Mouse (Mus musculus) midbrain, embryonic 13.5 days (tissue): ENCODE results near the gene Cbr1. TPM values are rescaled to one million over a fixed set of nuclear protein-coding genes. Genes with fewer than 3 reads are reported as not detected.
A peak's percentile ranks its signal among the peaks of the same experiment; 100 is the strongest.

Source experiments
- ATAC-seq: fragments of 200-750 bp; cut with Nextera tagmentation; 2 replicates; pipeline ENCODE4 v1.8.0; 2017; ENCODE audit warnings: mild to moderate bottlenecking, moderate TSS enrichment, moderate library complexity
- H3K27ac ChIP-seq: fragments of 300-500 bp; sonication (generic); 2 replicates; pipeline ENCODE4 v1.5.1; 2015; ENCODE audit warnings: inconsistent platforms, mild to moderate bottlenecking, moderate library complexity
- H3K27me3 ChIP-seq: fragments of 300-500 bp; sonication (generic); 2 replicates; pipeline ENCODE4 v1.6.1; 2015; ENCODE audit warnings: mild to moderate bottlenecking, inconsistent platforms
- H3K36me3 ChIP-seq: fragments of 300-500 bp; sonication (generic); 2 replicates; pipeline ENCODE4 v1.6.1; 2015; ENCODE audit warnings: mild to moderate bottlenecking, inconsistent platforms
- H3K4me1 ChIP-seq: fragments of 300-500 bp; sonication (generic); replicated peaks from 2 replicates; pipeline ENCODE4 v1.6.1; 2015; ENCODE audit warnings: inconsistent platforms
- H3K4me2 ChIP-seq: fragments of 300-500 bp; sonication (generic); replicated peaks from 2 replicates; pipeline ENCODE4 v1.6.1; 2015; ENCODE audit warnings: moderate library complexity, mild to moderate bottlenecking, inconsistent platforms
- H3K4me3 ChIP-seq: fragments of 300-500 bp; sonication (generic); replicated peaks from 2 replicates; pipeline ENCODE4 v1.5.1; 2015; ENCODE audit warnings: mild to moderate bottlenecking, inconsistent platforms
- H3K9ac ChIP-seq: fragments of 300-500 bp; sonication (generic); replicated peaks from 2 replicates; pipeline ENCODE4 v1.6.1; 2015; ENCODE audit warnings: mild to moderate bottlenecking, inconsistent platforms
- H3K9me3 ChIP-seq: fragments of 300-500 bp; sonication (generic); 2 replicates; pipeline ENCODE4 v1.6.1; 2016; ENCODE audit warnings: mild to moderate bottlenecking, inconsistent platforms
- WGBS: fragments of 180-500 bp; shearing (Covaris S2); methylation state at CpG from one replicate; pipeline ENCODE4 v1.1.7; 2015; 5-methylcytosine and 5-hydroxymethylcytosine counted together
- polyA plus RNA-seq: library from polyadenylated mRNA; unstranded; fragments of >200 nt; fragmentation: Nextera tagmentation; extraction: Ambion mirVana; gene quantifications from 2 replicates; pipeline ENCODE4 v1.2.1, GENCODE M21; 2015

The Cbr1 gene
- polyA plus RNA-seq = 156 and 157 TPM in 2 replicates

DNA sequence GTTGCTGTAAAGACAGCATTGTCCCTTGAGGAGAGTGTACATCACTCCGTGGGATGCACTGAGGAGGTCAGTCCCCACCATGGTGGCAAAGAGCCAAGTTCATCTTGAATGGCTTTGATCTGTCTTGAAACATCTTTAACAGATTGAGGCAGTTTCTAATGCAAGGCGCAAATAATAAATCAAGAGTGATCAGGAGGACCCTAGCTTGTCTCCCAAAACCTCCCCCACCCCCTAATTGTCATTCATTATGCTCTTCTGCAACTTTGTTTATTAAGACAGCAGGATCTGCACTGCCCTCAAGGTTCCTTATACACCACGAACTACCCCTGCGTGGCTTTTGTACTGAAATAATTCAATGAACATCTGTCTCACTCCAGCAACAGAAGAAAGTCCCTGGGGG, at the start of gene Cbr1:
Gene Cbr1 (plus strand): TSS at position 301 of the 400 bp plus-strand sequence.
- peak within 1 kb of the TSS; percentile 73 for H3K4me2 ChIP-seq
- peaks cover 14% of the 10 kb centered on the region for H3K36me3 ChIP-seq
- no peak for ATAC-seq
- H3K27me3 ChIP-seq = 0 out of 2 replicates have a peak, but pooled peaks cover 5% of the 10 kb centered on the region
- peak within 1 kb of the TSS; percentile 64 for H3K9ac ChIP-seq
- peak within 1 kb of the TSS; percentile 93 for H3K27ac ChIP-seq
- peaks cover 38% of the 10 kb centered on the region for H3K4me1 ChIP-seq
- no peaks in the 10 kb centered on the region for H3K9me3 ChIP-seq
- H3K4me3 ChIP-seq = peak within 1 kb of the TSS; percentile 49
- WGBS = 59% methylated on average over 4 of the region's 4 CpGs

DNA sequence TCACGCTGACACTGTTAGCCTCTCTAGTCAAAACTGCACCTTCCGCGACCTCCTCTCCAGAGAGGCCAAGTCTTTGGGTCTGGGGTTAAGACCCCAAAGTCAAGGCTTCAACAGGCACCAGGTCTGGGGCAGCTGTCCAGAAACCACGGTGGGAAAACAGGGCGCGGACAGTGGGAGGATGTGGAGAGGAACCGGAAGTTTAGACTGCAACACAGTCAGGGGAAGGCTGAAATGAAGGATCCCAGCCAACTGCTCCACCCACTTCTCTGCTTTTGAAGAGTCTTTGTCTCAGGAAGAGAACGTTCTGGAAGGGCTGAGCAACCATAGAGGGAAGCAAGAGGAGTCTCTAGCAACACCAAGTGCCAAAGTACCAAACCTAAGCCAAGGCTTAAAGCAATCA, 48.0 kb upstream of the Cbr1 start:
- Histone ChIP-seq H3K4me2 (no peak overlapping the region), H3K27ac (no peak overlapping the region), H3K4me3 (no peak overlapping the region), H3K27me3 (no peaks in the 10 kb centered on the region), H3K4me1 (peaks cover 3% of the 10 kb centered on the region; the same call in 1 of the 2 replicates), H3K9ac (no peak overlapping the region), H3K9me3 (no peaks in the 10 kb centered on the region), H3K36me3 (no peaks in the 10 kb centered on the region)
- 75% methylated on average over 8 of the region's 8 CpGs for WGBS
- ATAC-seq = no peak

DNA sequence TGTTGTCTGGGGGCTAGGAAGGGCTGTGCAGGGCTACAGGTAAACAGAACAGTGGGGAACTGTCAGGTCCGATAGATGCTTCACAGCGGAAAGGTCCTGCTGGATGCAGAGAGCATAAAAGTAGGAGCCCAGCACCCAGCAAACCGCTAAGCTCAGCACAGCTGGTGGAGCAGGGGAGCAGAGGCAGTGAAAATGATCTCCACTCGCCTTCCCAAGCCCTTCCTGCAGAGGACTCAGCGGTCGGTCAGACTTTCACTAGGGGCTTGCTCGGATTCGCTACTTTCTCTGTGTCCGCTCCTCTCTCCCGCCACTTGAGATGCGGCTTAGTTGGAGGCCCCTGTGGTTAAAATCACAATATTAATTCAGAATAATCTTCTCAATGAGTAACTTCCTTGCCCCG, 47.2 kb upstream of the Cbr1 start:
- Histone ChIP-seq H3K27ac (no peak overlapping the region), H3K4me2 (peak overlapping the region; percentile 17; the same call in 1 of the 2 replicates), H3K36me3 (no peaks in the 10 kb centered on the region), H3K9ac (no peak overlapping the region), H3K4me3 (no peak overlapping the region), H3K27me3 (no peaks in the 10 kb centered on the region), H3K9me3 (no peaks in the 10 kb centered on the region), H3K4me1 (peaks cover 3% of the 10 kb centered on the region; the same call in 1 of the 2 replicates)
- no peak for ATAC-seq
- WGBS = 15% methylated on average over 12 of the region's 12 CpGs

DNA sequence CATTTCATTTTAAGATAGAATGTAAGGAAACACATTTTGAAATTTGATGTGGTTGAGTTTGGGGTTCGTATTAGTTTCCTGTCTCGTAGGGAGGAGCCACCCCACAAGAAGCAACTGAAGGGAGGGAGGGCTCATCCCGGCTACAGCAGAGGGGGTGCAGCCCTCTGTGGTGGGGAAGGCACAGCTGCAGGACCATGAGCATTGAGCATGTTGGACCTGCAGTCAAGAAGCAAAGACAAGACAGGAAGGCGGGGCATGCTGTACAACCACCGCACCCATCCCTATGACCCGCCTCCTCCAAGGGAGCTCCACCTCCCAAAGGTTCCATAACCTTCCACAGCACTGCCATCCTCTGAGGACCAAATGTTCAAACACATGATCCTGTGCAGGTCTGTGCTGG, 33.3 kb upstream of the Cbr1 start:
- Histone ChIP-seq H3K36me3 (no peaks in the 10 kb centered on the region), H3K4me3 (no peak overlapping the region), H3K27me3 (no peaks in the 10 kb centered on the region), H3K4me1 (no peaks in the 10 kb centered on the region), H3K4me2 (no peak overlapping the region), H3K27ac (no peak overlapping the region), H3K9me3 (no peaks in the 10 kb centered on the region), H3K9ac (no peak overlapping the region)
- WGBS = 96% methylated on average over 6 of the region's 6 CpGs
- no peak; the same call in 1 of the 2 replicates for ATAC-seq

DNA sequence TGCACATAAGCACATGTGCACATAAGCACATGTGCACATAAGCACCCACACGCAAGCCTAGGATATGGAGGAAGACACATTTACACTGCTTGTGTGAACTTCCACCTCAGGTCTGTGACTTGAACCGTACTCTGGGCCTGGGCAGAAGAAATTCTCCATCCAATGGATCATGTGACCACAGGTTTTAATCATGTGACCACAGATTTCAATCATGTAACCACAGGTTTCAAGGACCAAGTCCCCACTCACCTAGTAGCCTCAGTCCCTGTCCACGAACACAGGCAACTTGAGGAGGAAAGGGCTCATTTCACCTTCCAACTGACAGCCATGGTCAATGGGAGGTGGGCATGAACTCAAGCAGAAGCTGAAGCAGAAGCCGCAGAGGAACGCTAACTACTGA, 32.2 kb upstream of the Cbr1 start:
- no peak overlapping the region for H3K4me3 ChIP-seq
- no peak overlapping the region for H3K27ac ChIP-seq
- no peak overlapping the region for H3K9ac ChIP-seq
- H3K9me3 ChIP-seq = no peaks in the 10 kb centered on the region
- H3K4me1 ChIP-seq = no peaks in the 10 kb centered on the region
- ATAC-seq = no peak
- H3K27me3 ChIP-seq = no peaks in the 10 kb centered on the region
- no peaks in the 10 kb centered on the region for H3K36me3 ChIP-seq
- WGBS = 96% methylated on average over 5 of the region's 5 CpGs
- H3K4me2 ChIP-seq = no peak overlapping the region

DNA sequence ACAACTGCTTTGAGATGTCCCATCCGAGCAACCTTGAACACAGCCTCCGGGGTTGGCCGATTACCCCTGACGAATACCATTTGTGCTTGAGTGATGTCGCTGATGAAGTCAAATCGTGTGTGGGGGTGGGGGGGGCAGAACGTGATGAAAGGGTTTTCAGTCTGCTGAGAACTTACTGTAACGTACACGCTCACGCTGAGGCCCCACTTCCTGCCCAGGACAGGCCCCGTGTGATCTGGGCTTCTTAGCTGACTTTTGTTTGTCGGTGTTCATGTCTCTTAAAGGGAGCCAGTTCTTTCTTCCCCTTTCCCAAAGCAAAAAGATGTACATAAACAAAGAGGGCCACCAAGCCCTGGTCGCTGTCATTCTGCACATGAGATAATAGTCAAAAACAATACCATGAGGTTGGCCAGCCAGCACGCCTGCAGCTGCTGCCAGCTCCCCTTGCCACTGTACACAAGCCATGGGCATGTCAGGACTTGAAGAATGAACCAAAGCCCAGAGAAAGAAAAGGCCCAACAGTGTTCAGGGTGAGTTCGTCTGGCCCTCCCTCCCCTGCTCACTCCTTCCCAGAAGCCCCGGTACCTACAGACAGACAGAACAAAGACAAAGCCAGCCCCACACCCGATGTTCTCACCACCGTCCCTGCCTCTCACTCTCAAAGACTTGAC, 31.0 kb upstream of the Cbr1 start:
- WGBS = 61% methylated on average over 18 of the region's 18 CpGs
- 0 out of 2 replicates have a peak, but pooled peaks have one; percentile 20 for ATAC-seq

DNA sequence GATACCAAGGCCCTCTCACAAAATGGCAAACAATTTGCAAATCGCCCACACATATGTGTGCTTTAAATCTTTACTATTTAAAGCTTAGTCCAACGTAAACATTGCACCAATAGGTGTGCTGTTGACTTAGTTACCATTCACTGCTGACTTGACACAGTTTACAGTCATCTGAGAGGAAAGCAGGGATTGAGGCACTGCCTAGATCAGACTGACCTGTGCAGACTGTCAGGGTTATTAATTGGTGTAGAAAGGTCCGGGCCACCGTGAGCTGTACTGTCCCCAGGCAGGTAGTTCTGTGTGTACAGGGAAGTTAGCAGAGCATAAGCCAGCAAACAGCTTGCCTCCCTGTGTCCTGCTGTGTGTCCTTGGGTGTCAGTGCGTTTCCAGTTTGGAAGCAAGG, 30.1 kb upstream of the Cbr1 start:
- H3K4me3 ChIP-seq = no peak overlapping the region
- H3K4me2 ChIP-seq = no peak overlapping the region
- no peak for ATAC-seq
- no peaks in the 10 kb centered on the region for H3K4me1 ChIP-seq
- H3K9me3 ChIP-seq = no peaks in the 10 kb centered on the region
- H3K9ac ChIP-seq = no peak overlapping the region
- no peak overlapping the region for H3K27ac ChIP-seq
- WGBS = 83% methylated on average over 5 of the region's 5 CpGs
- H3K27me3 ChIP-seq = no peaks in the 10 kb centered on the region
- H3K36me3 ChIP-seq = no peaks in the 10 kb centered on the region

More for the DNA sequence above, 31.0 kb upstream of the Cbr1 start:
- Histone ChIP-seq H3K9ac (no peak overlapping the region), H3K9me3 (no peaks in the 10 kb centered on the region), H3K27me3 (no peaks in the 10 kb centered on the region), H3K4me1 (no peaks in the 10 kb centered on the region), H3K4me3 (no peak overlapping the region), H3K4me2 (no peak overlapping the region), H3K36me3 (no peaks in the 10 kb centered on the region), H3K27ac (no peak overlapping the region)

DNA sequence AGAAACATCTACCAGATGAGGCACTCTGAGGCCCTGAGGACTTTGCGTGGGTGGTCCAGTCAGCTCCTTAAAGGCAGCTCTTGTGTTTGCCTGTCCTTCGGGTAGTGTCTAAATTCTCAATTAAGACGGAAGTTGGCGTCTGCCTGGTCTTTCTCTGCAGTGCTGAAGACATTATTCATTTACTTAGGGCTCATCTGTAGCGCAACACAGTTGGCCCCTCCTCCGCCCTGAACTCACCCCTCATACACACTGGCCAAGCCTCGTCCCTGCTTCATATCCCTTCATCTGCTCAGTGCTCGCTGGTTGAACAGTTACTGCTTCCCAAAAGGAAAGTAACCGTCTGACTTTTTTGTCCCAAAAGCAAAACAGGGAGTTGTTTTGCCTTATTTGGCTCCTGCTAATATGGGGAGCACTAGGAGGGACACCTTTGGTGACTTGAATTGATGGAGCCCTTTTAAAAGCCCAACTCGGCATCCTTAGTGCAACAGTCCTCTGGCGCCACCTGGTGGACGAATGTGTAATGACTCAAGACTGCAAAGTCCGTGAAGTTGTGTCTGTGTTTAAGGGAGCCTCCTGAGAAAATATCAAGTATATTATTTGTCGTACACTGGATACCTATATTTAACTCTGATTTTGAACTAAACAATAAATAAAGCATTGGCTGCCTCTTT, 29.1 kb upstream of the Cbr1 start:
- WGBS = 37% methylated on average over 14 of the region's 14 CpGs
- Histone ChIP-seq H3K4me2 (no peak overlapping the region), H3K9me3 (no peaks in the 10 kb centered on the region), H3K4me3 (no peak overlapping the region), H3K9ac (no peak overlapping the region), H3K36me3 (no peaks in the 10 kb centered on the region), H3K27ac (no peak overlapping the region), H3K27me3 (no peaks in the 10 kb centered on the region), H3K4me1 (no peaks in the 10 kb centered on the region)
- ATAC-seq = peak; percentile 58; the same call in 1 of the 2 replicates

DNA sequence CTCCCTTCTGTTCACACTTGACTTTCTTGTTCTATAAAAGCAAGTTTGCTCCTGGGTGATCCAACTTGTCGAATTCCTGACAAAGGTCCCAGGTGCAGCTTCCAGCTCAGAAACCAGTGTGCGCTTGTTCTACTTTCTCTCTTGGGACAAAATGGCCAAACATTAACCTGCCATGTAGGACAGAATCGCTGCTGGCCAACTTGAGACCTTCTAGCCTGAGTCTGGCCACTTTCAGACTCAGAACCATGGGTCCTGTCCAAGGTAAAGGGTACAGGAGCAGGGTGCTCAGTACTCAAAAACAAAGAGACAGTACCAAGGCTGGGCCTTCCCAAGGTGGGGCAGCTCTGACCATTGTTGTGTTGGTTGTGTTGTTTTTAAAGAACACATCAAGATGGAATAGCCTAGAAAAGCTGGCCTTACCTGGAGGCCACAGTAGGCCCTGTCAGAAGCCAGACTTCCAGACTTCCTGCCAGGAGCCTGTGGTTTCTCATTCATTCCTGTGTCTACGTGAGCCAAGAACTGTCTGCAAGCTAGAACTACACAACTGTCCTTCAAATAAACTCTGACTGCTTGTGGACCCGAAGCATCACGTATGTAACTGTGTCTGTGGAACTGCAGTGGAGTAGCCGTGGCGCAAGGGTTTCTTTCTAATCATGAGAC, 27.2 kb upstream of the Cbr1 start:
- H3K4me3 ChIP-seq = no peak overlapping the region
- H3K9ac ChIP-seq = no peak overlapping the region
- H3K27me3 ChIP-seq = no peaks in the 10 kb centered on the region
- no peak overlapping the region for H3K27ac ChIP-seq
- 0 out of 2 replicates have a peak, but pooled peaks cover 2% of the 10 kb centered on the region for H3K36me3 ChIP-seq
- 86% methylated on average over 8 of the region's 8 CpGs for WGBS
- no peak for ATAC-seq
- no peaks in the 10 kb centered on the region for H3K9me3 ChIP-seq
- no peak overlapping the region for H3K4me2 ChIP-seq
- H3K4me1 ChIP-seq = no peaks in the 10 kb centered on the region

DNA sequence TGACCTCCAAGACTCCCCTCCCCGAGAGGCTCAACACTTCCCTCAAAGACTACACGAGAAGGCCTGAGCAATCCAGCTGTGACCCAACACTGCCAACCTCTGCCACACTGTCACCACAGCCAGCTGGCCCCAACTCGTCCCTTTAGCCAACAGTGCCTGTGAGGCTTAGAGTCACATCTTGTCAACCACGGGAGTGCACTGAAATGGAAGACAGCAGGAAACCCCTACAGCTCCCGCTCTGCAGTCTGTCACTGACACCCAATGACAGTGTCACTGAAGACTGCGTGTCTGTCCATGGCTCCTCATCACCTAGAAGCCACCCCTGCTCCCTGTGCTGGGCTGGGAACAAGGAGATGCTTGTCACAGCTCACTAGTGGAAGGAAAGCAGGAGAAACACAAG, 24.5 kb upstream of the Cbr1 start:
- no peak overlapping the region for H3K9ac ChIP-seq
- H3K9me3 ChIP-seq = no peaks in the 10 kb centered on the region
- no peaks in the 10 kb centered on the region for H3K4me1 ChIP-seq
- no peak overlapping the region for H3K4me3 ChIP-seq
- H3K36me3 ChIP-seq = peaks cover 25% of the 10 kb centered on the region
- no peaks in the 10 kb centered on the region for H3K27me3 ChIP-seq
- no peak overlapping the region for H3K4me2 ChIP-seq
- no peak overlapping the region for H3K27ac ChIP-seq
- ATAC-seq = no peak
- WGBS = 70% methylated on average over 6 of the region's 6 CpGs

DNA sequence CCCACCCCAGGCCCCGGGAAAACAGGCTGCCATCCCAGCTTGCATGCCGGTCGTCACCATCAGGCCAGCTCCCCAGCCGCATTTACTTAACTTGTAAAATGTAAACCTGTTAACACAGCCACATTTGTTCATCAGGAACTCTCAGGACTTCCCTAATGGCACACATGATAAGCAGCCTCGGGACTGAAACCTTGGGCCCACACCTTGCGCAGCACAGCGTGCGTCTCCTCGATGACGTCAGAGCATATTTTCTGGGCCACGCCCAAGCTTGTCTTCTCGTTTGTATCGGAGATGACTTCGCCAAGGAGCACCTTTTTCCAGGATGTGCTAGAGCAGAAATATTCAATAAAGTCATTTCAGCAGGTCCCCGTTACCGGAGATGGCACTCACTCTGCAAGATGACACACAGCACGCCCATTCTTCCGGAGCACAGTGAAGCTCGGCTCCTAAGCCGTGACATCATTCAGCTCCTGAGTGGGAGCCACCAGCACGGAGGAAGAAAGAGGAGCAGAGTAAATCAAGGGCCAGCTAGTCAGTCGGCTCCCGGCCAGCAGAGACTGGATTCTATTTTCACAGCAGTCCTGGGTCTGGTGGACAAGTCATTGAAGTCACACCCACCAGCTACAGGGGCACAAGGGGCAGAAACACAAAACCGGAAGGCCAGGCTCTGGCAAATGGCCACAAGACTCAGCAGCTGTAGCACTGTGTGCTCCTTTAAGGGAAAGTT, 20.5 kb upstream of the Cbr1 start:
- Histone ChIP-seq H3K4me2 (no peak overlapping the region), H3K4me1 (no peaks in the 10 kb centered on the region), H3K36me3 (peaks cover 54% of the 10 kb centered on the region), H3K27ac (no peak overlapping the region), H3K27me3 (no peaks in the 10 kb centered on the region), H3K9me3 (no peaks in the 10 kb centered on the region), H3K9ac (no peak overlapping the region), H3K4me3 (no peak overlapping the region)
- no peak for ATAC-seq
- WGBS = 92% methylated on average over 24 of the region's 24 CpGs
